Mouse (Mus musculus) forebrain, embryonic 11.5 days (tissue): ENCODE measurements around the gene Dlgap1. TPM values are rescaled to one million over a fixed set of nuclear protein-coding genes. Genes with fewer than 3 reads are reported as not detected.

Experiments
- ATAC-seq: fragments of 200-750 bp; cut with Nextera tagmentation; replicated peaks from 2 replicates; pipeline ENCODE4 v1.8.0; 2017; ENCODE audit warnings: moderate TSS enrichment; ENCODE audit not compliant: low FRiP score
- DNase-seq: peaks from one replicate; pipeline ENCODE4 v3.0.0-alpha.2; 2017; ENCODE audit warnings: low spot score
- H3K27ac ChIP-seq: fragments of 300-500 bp; sonication (generic); 2 replicates; pipeline ENCODE4 v1.5.1; 2014; ENCODE audit warnings: low read depth, low read length
- H3K27me3 ChIP-seq: fragments of 300-500 bp; sonication (generic); 2 replicates; pipeline ENCODE4 v1.6.1; 2014; ENCODE audit warnings: mild to moderate bottlenecking, low read length, mixed read lengths; ENCODE audit not compliant: control insufficient read depth, insufficient read depth
- H3K36me3 ChIP-seq: fragments of 300-500 bp; sonication (generic); 2 replicates; pipeline ENCODE4 v1.6.1; 2014; ENCODE audit warnings: mild to moderate bottlenecking, low read length, moderate library complexity, mixed read lengths; ENCODE audit not compliant: control insufficient read depth, insufficient read depth
- H3K4me1 ChIP-seq: fragments of 300-500 bp; sonication (generic); replicated peaks from 2 replicates; pipeline ENCODE4 v1.6.1; 2014; ENCODE audit warnings: low read length, mixed read lengths; ENCODE audit not compliant: control insufficient read depth, insufficient read depth
- H3K4me2 ChIP-seq: fragments of 300-500 bp; sonication (generic); 2 replicates; pipeline ENCODE4 v1.6.1; 2014; ENCODE audit warnings: low read depth, mild to moderate bottlenecking, low read length, moderate library complexity, mixed read lengths; ENCODE audit not compliant: severe bottlenecking
- H3K4me3 ChIP-seq: fragments of 300-500 bp; sonication (generic); 2 replicates; pipeline ENCODE4 v1.5.1; 2014; ENCODE audit warnings: low read depth, low read length
- H3K9ac ChIP-seq: fragments of 300-500 bp; sonication (generic); 2 replicates; pipeline ENCODE4 v1.6.1; 2014; ENCODE audit warnings: low read length
- H3K9me3 ChIP-seq: fragments of 300-500 bp; sonication (generic); 2 replicates; pipeline ENCODE4 v1.6.1; 2016; ENCODE audit warnings: low read length, mixed read lengths; ENCODE audit not compliant: control insufficient read depth
- WGBS: fragments of 180-500 bp; shearing (Covaris S2); extraction: QIAGEN DNeasy Blood & Tissue Kit; methylation state at CpG from one replicate; pipeline ENCODE4 v1.1.7; 2014; 5-methylcytosine and 5-hydroxymethylcytosine counted together
- polyA plus RNA-seq: library from polyadenylated mRNA; unstranded; fragments of >200 nt; fragmentation: Nextera tagmentation; extraction: Ambion mirVana; gene quantifications from 2 replicates; pipeline ENCODE4 v1.2.1, GENCODE M21; 2014

Gene Dlgap1
- polyA plus RNA-seq, 1 experiment from 2014 or later, result 3.0 TPM

GRCm38 (mm10) chr17:70397220-70397619 lies 428.3 kb downstream of the Dlgap1 start:
- Histone ChIP-seq H3K9ac (no peak overlapping the region), H3K4me1 (no peaks in the 10 kb centered on the region), H3K4me3 (no peak overlapping the region), H3K36me3 (no peaks in the 10 kb centered on the region), H3K27ac (no peak overlapping the region), H3K27me3 (no peaks in the 10 kb centered on the region), H3K9me3 (no peaks in the 10 kb centered on the region), H3K4me2 (no peak overlapping the region)
- 47% methylated on average over 3 of the region's 3 CpGs for WGBS
- ATAC-seq (0 out of 2 replicates have a peak, but pooled peaks have one; percentile 30), DNase-seq (no peak)

GRCm38 (mm10) chr17:70397708-70398107 lies 428.8 kb downstream of the Dlgap1 start:
- ATAC-seq (no peak), DNase-seq (no peak)
- no peaks in the 10 kb centered on the region for H3K4me1 ChIP-seq
- H3K27me3 ChIP-seq, result no peaks in the 10 kb centered on the region
- 69% methylated on average over 8 of the region's 8 CpGs for WGBS
- H3K27ac ChIP-seq, result no peak overlapping the region
- H3K9me3 ChIP-seq, result no peaks in the 10 kb centered on the region
- H3K4me2 ChIP-seq, result no peak overlapping the region
- no peak overlapping the region for H3K4me3 ChIP-seq
- H3K36me3 ChIP-seq, result no peaks in the 10 kb centered on the region
- no peak overlapping the region for H3K9ac ChIP-seq

GRCm38 (mm10) chr17:70401909-70402308 lies 433.0 kb downstream of the Dlgap1 start:
- Histone ChIP-seq H3K9me3 (no peaks in the 10 kb centered on the region), H3K27me3 (no peaks in the 10 kb centered on the region), H3K9ac (no peak overlapping the region), H3K4me3 (no peak overlapping the region), H3K36me3 (no peaks in the 10 kb centered on the region), H3K27ac (no peak overlapping the region), H3K4me2 (no peak overlapping the region), H3K4me1 (no peaks in the 10 kb centered on the region)
- 78% methylated on average over 2 of the region's 2 CpGs for WGBS
- DNase-seq, result no peak
- ATAC-seq, result no peak

GRCm38 (mm10) chr17:70403750-70404149 lies 434.9 kb downstream of the Dlgap1 start:
- Histone ChIP-seq H3K9me3 (no peaks in the 10 kb centered on the region), H3K36me3 (no peaks in the 10 kb centered on the region), H3K27me3 (no peaks in the 10 kb centered on the region), H3K4me1 (no peaks in the 10 kb centered on the region), H3K4me2 (no peak overlapping the region), H3K9ac (no peak overlapping the region), H3K4me3 (no peak overlapping the region), H3K27ac (no peak overlapping the region)
- ATAC-seq (no peak), DNase-seq (no peak)
- 18% methylated on average over 10 of the region's 10 CpGs for WGBS

- no peak overlapping the region for H3K4me2 ChIP-seq
Measured at GRCm38 (mm10) chr17:70414202-70414601, 445.3 kb downstream of the Dlgap1 start.

GRCm38 (mm10) chr17:70427866-70428265 lies 459.0 kb downstream of the Dlgap1 start:
- Histone ChIP-seq H3K4me1 (no peaks in the 10 kb centered on the region), H3K9ac (no peak overlapping the region), H3K4me2 (no peak overlapping the region), H3K27me3 (no peaks in the 10 kb centered on the region), H3K4me3 (no peak overlapping the region), H3K36me3 (no peaks in the 10 kb centered on the region), H3K27ac (no peak overlapping the region), H3K9me3 (no peaks in the 10 kb centered on the region)
- DNase-seq (no peak), ATAC-seq (no peak)
- WGBS, result 91% methylated on average over 9 of the region's 9 CpGs

More at GRCm38 (mm10) chr17:70414202-70414601, 445.3 kb downstream of the Dlgap1 start:
- Histone ChIP-seq H3K4me1 (no peaks in the 10 kb centered on the region), H3K4me3 (no peak overlapping the region), H3K27me3 (no peaks in the 10 kb centered on the region), H3K36me3 (no peaks in the 10 kb centered on the region), H3K9me3 (no peaks in the 10 kb centered on the region), H3K9ac (no peak overlapping the region), H3K27ac (no peak overlapping the region)
- DNase-seq (no peak), ATAC-seq (no peak)
- 89% methylated on average over 3 of the region's 3 CpGs for WGBS

GRCm38 (mm10) chr17:70429746-70430451 lies 461.0 kb downstream of the Dlgap1 start:
- no peaks in the 10 kb centered on the region for H3K27me3 ChIP-seq
- no peak overlapping the region; the same call in 1 of the 2 replicates for H3K9ac ChIP-seq
- no peaks in the 10 kb centered on the region for H3K9me3 ChIP-seq
- no peak overlapping the region for H3K4me3 ChIP-seq
- peak; percentile 85 for DNase-seq
- H3K4me2 ChIP-seq, result peak overlapping the region; percentile 27; the same call in 1 of the 2 replicates
- no peaks in the 10 kb centered on the region for H3K4me1 ChIP-seq
- no peak overlapping the region for H3K27ac ChIP-seq
- peak; percentile 81 for ATAC-seq
- H3K36me3 ChIP-seq, result no peaks in the 10 kb centered on the region
- 15% methylated on average over 17 of the region's 17 CpGs for WGBS

GRCm38 (mm10) chr17:70430452-70430787 lies 461.5 kb downstream of the Dlgap1 start:
- no peaks in the 10 kb centered on the region for H3K27me3 ChIP-seq
- H3K9me3 ChIP-seq, result no peaks in the 10 kb centered on the region
- 17% methylated on average over 5 of the region's 5 CpGs for WGBS
- H3K4me2 ChIP-seq, result no peak overlapping the region
- ATAC-seq (0 out of 2 replicates have a peak, but pooled peaks have one; percentile 37), DNase-seq (peak; percentile 69)
- H3K9ac ChIP-seq, result no peak overlapping the region
- H3K4me3 ChIP-seq, result no peak overlapping the region
- no peaks in the 10 kb centered on the region for H3K36me3 ChIP-seq
- H3K4me1 ChIP-seq, result no peaks in the 10 kb centered on the region
- H3K27ac ChIP-seq, result no peak overlapping the region

- Histone ChIP-seq H3K27me3 (no peaks in the 10 kb centered on the region), H3K4me2 (no peak overlapping the region), H3K4me1 (no peaks in the 10 kb centered on the region), H3K4me3 (no peak overlapping the region), H3K27ac (no peak overlapping the region), H3K9me3 (no peaks in the 10 kb centered on the region), H3K9ac (no peak overlapping the region), H3K36me3 (no peaks in the 10 kb centered on the region)
- DNase-seq (no peak), ATAC-seq (0 out of 2 replicates have a peak, but pooled peaks have one; percentile 23)
- WGBS, result 74% methylated on average over 5 of the region's 5 CpGs
Measured at GRCm38 (mm10) chr17:70432834-70433233, 464.0 kb downstream of the Dlgap1 start.
